Mouse (Mus musculus) brain, embryonic 14.5 days (tissue): ENCODE data around the gene Zbtb16.

Source experiments
- CTCF ChIP-seq: fragments of 200-500 bp; IDR thresholded peaks from 2 replicates; pipeline ENCODE4 v1.5.1; 2012; ENCODE audit warnings: inconsistent platforms, mild to moderate bottlenecking, moderate library complexity, borderline replicate concordance; ENCODE audit not compliant: insufficient read depth, insufficient read length; ENCODE audit errors: extremely low read depth
- POLR2A ChIP-seq: fragments of 200-500 bp; IDR thresholded peaks from 2 replicates; pipeline ENCODE4 v1.6.1; 2012; ENCODE audit warnings: mild to moderate bottlenecking, inconsistent platforms, borderline replicate concordance; ENCODE audit not compliant: poor library complexity, insufficient read depth, insufficient read length, severe bottlenecking; ENCODE audit errors: extremely low read depth

- TF ChIP-seq CTCF (no peak), POLR2A (no peak)
These were observed 23.7 kb downstream of the Zbtb16 start for GRCm38 (mm10) chr9:48812352-48812751.
